Mouse (Mus musculus): ENCODE results near the gene Nbea.

DNA sequence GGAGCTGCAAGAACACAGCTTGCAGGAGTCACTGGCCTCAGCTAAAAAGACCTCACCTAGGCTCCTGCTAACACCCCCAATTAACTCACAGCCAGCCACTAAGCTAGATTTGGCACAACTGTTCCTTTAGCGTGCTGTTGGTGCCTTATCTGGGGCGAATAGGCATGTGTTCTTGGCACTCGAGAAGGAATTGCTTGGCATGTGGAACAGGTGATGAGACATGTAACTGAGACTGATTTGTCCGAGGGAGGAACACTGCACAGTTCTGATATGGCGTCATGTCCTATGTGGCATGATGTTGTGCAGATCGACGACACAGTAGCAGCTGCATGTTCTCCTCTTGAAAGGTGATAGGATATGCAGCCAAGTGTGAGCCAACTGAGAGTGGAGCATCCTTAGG lies 331.0 kb downstream of the Nbea start:
- no peak for TF ChIP-seq EP300 (IDR thresholded peaks at IDR 0.05; ENCODE audit: low read depth in 1 of 2, low read length in 2 of 2)
- TF ChIP-seq CHD1 (IDR thresholded peaks at IDR 0.05; ENCODE audit: low read depth, low read length), result no peak
- TF ChIP-seq CTCF (IDR thresholded peaks at IDR 0.05 in 2 of 3, conservative IDR thresholded peaks at IDR 0.05 in 1 of 3; ENCODE audit: control insufficient read depth in 1 of 3, insufficient read depth in 1 of 3, low read depth in 2 of 3, low read length in 3 of 3, poor library complexity in 1 of 3, severe bottlenecking in 1 of 3), result no peak
- no peak for TF ChIP-seq GATA1 (IDR thresholded peaks at IDR 0.05; ENCODE audit: low read depth, low read length)
- no peak for TF ChIP-seq ZNF384 (IDR thresholded peaks at IDR 0.05; ENCODE audit: low read depth, low read length)
